Mouse (Mus musculus) lung, embryonic 16.5 days (tissue): Measurements from ENCODE around the gene Prrc2b. TPM values are rescaled to one million over a fixed set of nuclear protein-coding genes. Genes with fewer than 3 reads are reported as not detected.
A peak's percentile ranks its signal among the peaks of the same experiment; 100 is the strongest.

Experiments used
- ATAC-seq: fragments of 200-750 bp; cut with Nextera tagmentation; 2 replicates; pipeline ENCODE4 v1.8.0; 2017; ENCODE audit warnings: low read depth, mild to moderate bottlenecking, moderate library complexity
- H3K27ac ChIP-seq: fragments of 300-500 bp; sonication (generic); 2 replicates; pipeline ENCODE4 v1.5.1; 2014; ENCODE audit warnings: mild to moderate bottlenecking, control low read depth, low read length
- H3K27me3 ChIP-seq: fragments of 300-500 bp; sonication (generic); 2 replicates; pipeline ENCODE4 v1.6.1; 2014; ENCODE audit warnings: low read depth, low read length, mixed read lengths; ENCODE audit not compliant: control insufficient read depth, insufficient read depth
- H3K36me3 ChIP-seq: fragments of 300-500 bp; sonication (generic); 2 replicates; pipeline ENCODE4 v1.6.1; 2014; ENCODE audit warnings: low read length; ENCODE audit not compliant: control insufficient read depth, insufficient read depth
- H3K4me1 ChIP-seq: fragments of 300-500 bp; sonication (generic); replicated peaks from 2 replicates; pipeline ENCODE4 v1.6.1; 2014; ENCODE audit warnings: low read length, mixed read lengths; ENCODE audit not compliant: control insufficient read depth, insufficient read depth
- H3K4me2 ChIP-seq: fragments of 300-500 bp; sonication (generic); 2 replicates; pipeline ENCODE4 v1.6.1; 2014; ENCODE audit warnings: low read depth, low read length, control low read depth
- H3K4me3 ChIP-seq: fragments of 300-500 bp; sonication (generic); 2 replicates; pipeline ENCODE4 v1.5.1; 2014; ENCODE audit warnings: mild to moderate bottlenecking, low read length, control low read depth
- H3K9ac ChIP-seq: fragments of 300-500 bp; sonication (generic); 2 replicates; pipeline ENCODE4 v1.6.1; 2014; ENCODE audit warnings: low read length, control low read depth
- H3K9me3 ChIP-seq: fragments of 300-500 bp; sonication (generic); 2 replicates; pipeline ENCODE4 v1.6.1; 2016; ENCODE audit warnings: low read length; ENCODE audit not compliant: control insufficient read depth
- WGBS: fragments of 180-500 bp; shearing (Covaris S2); extraction: QIAGEN DNeasy Blood & Tissue Kit; methylation state at CpG from one replicate; pipeline ENCODE4 v1.1.7; 2014; 5-methylcytosine and 5-hydroxymethylcytosine counted together
- polyA plus RNA-seq: library from polyadenylated mRNA; unstranded; fragments of >200 nt; fragmentation: Nextera tagmentation; extraction: Ambion mirVana; gene quantifications from 2 replicates; pipeline ENCODE4 v1.2.1, GENCODE M21; 2015

The Prrc2b gene
- polyA plus RNA-seq, 1 experiment from 2014 or later: 26.9 TPM

DNA sequence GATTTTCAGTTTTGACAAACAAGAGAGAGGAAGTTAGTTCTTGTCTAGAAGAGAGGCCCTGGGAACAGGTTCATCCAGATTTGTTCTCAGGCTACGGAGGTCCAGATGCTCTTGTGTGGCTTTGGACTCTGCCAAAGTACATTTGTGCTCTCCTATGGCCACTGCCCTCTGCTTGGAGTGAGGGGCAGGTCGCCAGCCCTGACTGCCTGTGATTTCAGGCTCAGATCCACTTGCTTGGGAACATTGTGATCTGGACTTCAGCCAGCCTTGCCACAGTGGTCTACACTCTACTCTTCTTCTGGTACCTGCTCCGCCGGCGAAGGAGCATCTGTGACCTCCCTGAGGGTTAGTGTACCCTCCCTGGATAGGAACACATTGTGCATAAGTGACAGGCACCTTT, 101.8 kb downstream of the Prrc2b start:
- Histone ChIP-seq H3K9me3 (no peaks in the 10 kb centered on the region), H3K9ac (no peak overlapping the region), H3K36me3 (peaks cover 21% of the 10 kb centered on the region), H3K27ac (peak overlapping the region; percentile 66), H3K4me2 (no peak overlapping the region), H3K4me3 (no peak overlapping the region), H3K27me3 (no peaks in the 10 kb centered on the region), H3K4me1 (peaks cover 3% of the 10 kb centered on the region; the same call in 1 of the 2 replicates)
- WGBS: 76% methylated on average over 5 of the region's 5 CpGs
- peak; percentile 18; the same call in 1 of the 2 replicates for ATAC-seq

DNA sequence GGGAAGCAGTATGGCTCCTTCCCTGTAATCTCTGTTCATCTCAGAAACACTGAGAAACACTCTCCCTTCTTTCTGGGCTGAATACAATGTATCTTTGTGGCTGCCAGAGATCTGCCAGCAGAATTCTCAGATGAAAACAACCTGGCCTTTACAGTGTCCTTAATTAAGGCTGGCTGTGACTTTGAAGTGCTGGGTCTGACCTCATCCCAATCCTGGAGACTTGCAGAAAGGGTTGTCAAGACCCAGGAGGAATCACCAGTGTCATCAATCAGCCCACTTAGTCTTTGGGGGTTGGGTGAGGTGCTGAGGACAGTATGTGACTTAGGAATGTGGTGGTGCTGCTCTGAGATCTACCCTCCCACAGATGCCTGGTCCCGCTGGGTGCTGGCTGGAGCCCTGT, 102.5 kb downstream of the Prrc2b start:
- Histone ChIP-seq H3K27ac (no peak overlapping the region), H3K4me3 (no peak overlapping the region), H3K4me2 (no peak overlapping the region), H3K9ac (no peak overlapping the region), H3K27me3 (no peaks in the 10 kb centered on the region), H3K4me1 (peaks cover 3% of the 10 kb centered on the region; the same call in 1 of the 2 replicates), H3K9me3 (no peaks in the 10 kb centered on the region), H3K36me3 (peaks cover 25% of the 10 kb centered on the region)
- 58% methylated on average over 1 of the region's 1 CpGs for WGBS
- ATAC-seq: no peak

DNA sequence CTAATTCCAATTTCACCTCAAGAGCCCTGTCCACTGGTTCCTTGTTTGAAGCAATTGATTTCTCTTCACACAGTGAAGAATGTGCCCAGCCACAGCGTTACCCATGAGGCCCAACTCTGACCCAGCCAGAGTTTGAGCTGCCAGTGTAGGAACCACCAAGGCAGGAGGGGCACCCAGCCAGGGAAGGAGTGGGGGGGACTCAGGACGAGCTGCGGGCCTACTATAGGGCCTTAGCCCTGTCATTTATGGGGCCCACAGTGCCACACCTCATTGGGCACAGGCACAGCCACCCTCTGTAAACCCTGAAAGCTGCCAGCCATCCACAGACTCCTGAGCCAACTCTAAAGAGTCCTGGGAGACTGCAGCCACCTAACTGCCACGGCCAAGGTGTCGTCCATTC, 103.7 kb downstream of the Prrc2b start:
- Histone ChIP-seq H3K36me3 (peaks cover 22% of the 10 kb centered on the region), H3K27ac (no peak overlapping the region), H3K9ac (no peak overlapping the region), H3K27me3 (no peaks in the 10 kb centered on the region), H3K4me2 (no peak overlapping the region), H3K4me3 (no peak overlapping the region), H3K4me1 (peaks cover 12% of the 10 kb centered on the region), H3K9me3 (no peaks in the 10 kb centered on the region)
- 78% methylated on average over 5 of the region's 5 CpGs for WGBS
- no peak for ATAC-seq

GRCm38 (mm10) chr2:32256273-32256672, 105.4 kb downstream of the Prrc2b start:
- H3K4me3 ChIP-seq: no peak overlapping the region
- H3K9me3 ChIP-seq: no peaks in the 10 kb centered on the region
- peaks cover 22% of the 10 kb centered on the region for H3K36me3 ChIP-seq
- ATAC-seq: no peak
- no peak overlapping the region for H3K9ac ChIP-seq
- no peak overlapping the region for H3K27ac ChIP-seq
- no peaks in the 10 kb centered on the region for H3K27me3 ChIP-seq
- WGBS: 86% methylated on average over 11 of the region's 11 CpGs
- peaks cover 16% of the 10 kb centered on the region for H3K4me1 ChIP-seq
- no peak overlapping the region for H3K4me2 ChIP-seq

- 44% methylated on average over 6 of the region's 6 CpGs for WGBS
These were observed 108.1 kb downstream of the Prrc2b start for GRCm38 (mm10) chr2:32258887-32259533.

GRCm38 (mm10) chr2:32259657-32260417, 109.0 kb downstream of the Prrc2b start, which contains the start of gene Uck1:
TSS of gene Uck1 (minus strand) at chr2:32260159.
- Histone ChIP-seq H3K9me3 (no peaks in the 10 kb centered on the region), H3K27me3 (no peaks in the 10 kb centered on the region), H3K27ac (peak within 1 kb of the TSS; percentile 73), H3K4me1 (peaks cover 12% of the 10 kb centered on the region), H3K4me3 (peak within 1 kb of the TSS; percentile 92), H3K4me2 (peak within 1 kb of the TSS; percentile 74), H3K36me3 (peaks cover 10% of the 10 kb centered on the region), H3K9ac (peak within 1 kb of the TSS; percentile 92)
- peak; percentile 93 for ATAC-seq
- WGBS: under 1% methylated on average over 58 of the region's 59 CpGs

More at GRCm38 (mm10) chr2:32258887-32259533, 108.1 kb downstream of the Prrc2b start:
- no peak for ATAC-seq
- H3K9me3 ChIP-seq: no peaks in the 10 kb centered on the region
- peak overlapping the region; percentile 73; the same call in 1 of the 2 replicates for H3K27ac ChIP-seq
- H3K9ac ChIP-seq: peak overlapping the region; percentile 92
- peak overlapping the region; percentile 74 for H3K4me2 ChIP-seq
- no peaks in the 10 kb centered on the region for H3K27me3 ChIP-seq
- H3K36me3 ChIP-seq: peaks cover 12% of the 10 kb centered on the region
- H3K4me1 ChIP-seq: peaks cover 12% of the 10 kb centered on the region
- peak overlapping the region; percentile 92 for H3K4me3 ChIP-seq

DNA sequence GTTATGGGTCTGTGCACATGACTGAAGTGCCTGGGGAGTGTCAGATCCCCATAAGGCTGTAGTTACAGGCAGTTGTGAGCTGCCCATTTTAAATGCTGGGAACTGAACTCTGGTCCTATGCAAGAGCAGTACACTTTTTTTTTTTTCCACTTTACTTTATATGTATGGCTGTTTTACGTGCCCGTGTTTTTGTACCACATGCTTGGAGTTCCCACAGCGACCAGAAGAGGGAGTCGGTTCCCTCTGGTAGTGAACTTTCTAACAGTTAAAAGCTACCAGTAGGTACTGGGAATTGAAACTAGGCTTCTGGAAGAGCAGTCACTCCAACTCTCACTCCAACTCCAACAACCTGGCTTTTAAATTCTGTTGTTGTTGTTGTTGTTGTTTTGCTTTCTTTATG, 109.8 kb downstream of the Prrc2b start:
- WGBS: 32% methylated on average over 4 of the region's 4 CpGs
- no peak for ATAC-seq
- Histone ChIP-seq H3K27me3 (no peaks in the 10 kb centered on the region), H3K4me1 (peaks cover 12% of the 10 kb centered on the region), H3K9ac (no peak overlapping the region), H3K4me2 (no peak overlapping the region), H3K36me3 (peaks cover 10% of the 10 kb centered on the region), H3K9me3 (no peaks in the 10 kb centered on the region), H3K4me3 (no peak overlapping the region; the same call in 1 of the 2 replicates), H3K27ac (no peak overlapping the region)

- Histone ChIP-seq H3K4me2 (no peak overlapping the region), H3K9ac (no peak overlapping the region), H3K4me1 (no peaks in the 10 kb centered on the region), H3K27me3 (no peaks in the 10 kb centered on the region), H3K36me3 (peaks cover 30% of the 10 kb centered on the region), H3K9me3 (no peaks in the 10 kb centered on the region), H3K27ac (no peak overlapping the region), H3K4me3 (no peak overlapping the region)
- 72% methylated on average over 3 of the region's 3 CpGs for WGBS
- no peak for ATAC-seq
These were observed 124.9 kb downstream of the Prrc2b start for GRCm38 (mm10) chr2:32275823-32276222.

DNA sequence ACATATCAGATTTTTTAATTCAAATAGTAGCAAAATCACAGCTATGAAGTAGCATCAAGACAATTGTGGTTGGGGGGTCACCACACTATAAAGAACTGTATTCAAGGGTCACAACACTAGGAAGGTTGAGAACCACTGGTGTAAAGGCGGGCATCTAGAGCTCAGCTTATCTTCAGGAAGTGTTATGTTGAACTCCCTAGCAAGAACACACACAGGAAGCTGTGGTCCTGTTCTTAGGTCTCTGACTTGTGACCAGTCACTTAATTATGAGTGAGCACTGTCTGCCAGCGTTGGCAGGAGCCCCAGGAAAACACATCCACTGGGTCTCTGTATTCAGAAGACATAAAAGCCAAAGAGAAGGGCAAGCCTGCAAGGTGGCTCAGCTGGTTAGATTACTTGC, 131.4 kb downstream of the Prrc2b start:
- no peak for ATAC-seq
- H3K4me3 ChIP-seq: no peak overlapping the region
- H3K4me2 ChIP-seq: no peak overlapping the region
- peaks cover 43% of the 10 kb centered on the region for H3K36me3 ChIP-seq
- peaks cover 8% of the 10 kb centered on the region for H3K4me1 ChIP-seq
- H3K27ac ChIP-seq: no peak overlapping the region
- 76% methylated on average over 2 of the region's 2 CpGs for WGBS
- H3K27me3 ChIP-seq: no peaks in the 10 kb centered on the region
- H3K9me3 ChIP-seq: no peaks in the 10 kb centered on the region
- H3K9ac ChIP-seq: no peak overlapping the region
